Mouse (Mus musculus) thymus, adult 2 months (tissue): Measurements from ENCODE around the gene Tenm4.

Experiments used
- CTCF ChIP-seq: fragments of 200-500 bp; IDR thresholded peaks from 2 replicates; pipeline ENCODE4 v1.5.1; 2012; ENCODE audit warnings: mild to moderate bottlenecking, control low read depth, low read length, moderate library complexity, borderline replicate concordance; ENCODE audit not compliant: control insufficient read depth, poor library complexity, insufficient read depth; ENCODE audit errors: extremely low read depth
- POLR2A ChIP-seq: fragments of 200-500 bp; IDR thresholded peaks from 2 replicates; pipeline ENCODE4 v1.6.1; 2012; ENCODE audit warnings: mild to moderate bottlenecking, low read length, control low read depth, moderate library complexity; ENCODE audit not compliant: control insufficient read depth, poor library complexity, insufficient read depth; ENCODE audit errors: extremely low read depth

GRCm38 (mm10) chr7:96786262-96787044 is 615.4 kb downstream of the Tenm4 start:
- TF ChIP-seq CTCF (no peak), POLR2A (no peak)
